Mouse (Mus musculus): ENCODE data around the gene Grip2. TPM values are rescaled to one million over a fixed set of nuclear protein-coding genes. Genes with fewer than 3 reads are reported as not detected.

Gene Grip2
- polyA plus RNA-seq, 1 experiment from 2014 or later, result 1.0 TPM

DNA sequence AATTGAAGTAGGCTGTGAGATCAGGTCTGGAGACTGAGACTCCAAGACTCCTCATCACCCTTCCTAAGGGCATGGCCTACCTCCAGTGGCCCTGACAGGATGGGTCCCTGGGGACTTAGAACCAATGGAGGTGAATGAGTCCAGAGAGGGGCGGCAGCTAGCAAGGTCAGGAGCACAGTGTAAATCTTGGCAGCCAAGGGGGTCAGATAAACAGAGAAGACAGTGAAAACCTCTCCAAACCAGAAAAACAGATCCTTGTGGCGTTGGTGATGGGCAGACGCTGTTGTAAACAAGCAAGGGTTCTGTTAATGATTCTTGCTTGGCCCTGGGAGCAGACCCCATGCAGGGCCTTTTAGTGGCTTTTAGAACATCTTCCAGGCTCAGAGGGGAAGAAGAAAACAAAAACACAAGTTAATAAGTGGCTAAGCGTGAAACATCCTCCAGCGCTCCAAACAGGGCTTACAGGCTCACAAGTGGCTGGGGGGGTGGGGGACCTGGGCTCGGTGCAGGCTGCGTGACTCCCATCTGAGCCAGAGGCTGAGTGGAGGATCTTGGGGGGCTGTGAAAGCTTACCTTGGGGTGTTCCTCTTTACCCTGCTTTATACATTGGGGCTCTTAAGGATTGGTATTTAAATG lies 81.0 kb downstream of the Grip2 start:
- H3K27me3 ChIP-seq (ENCODE audit: control insufficient read depth, insufficient read depth, low read length), result no peaks in the 10 kb centered on the region
- H3K4me3 ChIP-seq (replicated peaks; ENCODE audit: low read length), result no peak overlapping the region
- H3K4me2 ChIP-seq (ENCODE audit: low read depth, low read length), result no peak overlapping the region
- H3K9me3 ChIP-seq (replicated peaks; ENCODE audit: control insufficient read depth, low read length), result no peaks in the 10 kb centered on the region
- no peak overlapping the region for H3K27ac ChIP-seq (ENCODE audit: low read length)
- 77% methylated on average over 7 of the region's 7 CpGs for WGBS
- no peak overlapping the region for H3K9ac ChIP-seq (ENCODE audit: low read length)
- H3K36me3 ChIP-seq (ENCODE audit: control insufficient read depth, insufficient read depth, low read length), result peaks cover 31% of the 10 kb centered on the region
- H3K4me1 ChIP-seq (ENCODE audit: control insufficient read depth, insufficient read depth, low read length), result no peaks in the 10 kb centered on the region
- ATAC-seq (ENCODE audit: insufficient read depth, low FRiP score), result no peak

DNA sequence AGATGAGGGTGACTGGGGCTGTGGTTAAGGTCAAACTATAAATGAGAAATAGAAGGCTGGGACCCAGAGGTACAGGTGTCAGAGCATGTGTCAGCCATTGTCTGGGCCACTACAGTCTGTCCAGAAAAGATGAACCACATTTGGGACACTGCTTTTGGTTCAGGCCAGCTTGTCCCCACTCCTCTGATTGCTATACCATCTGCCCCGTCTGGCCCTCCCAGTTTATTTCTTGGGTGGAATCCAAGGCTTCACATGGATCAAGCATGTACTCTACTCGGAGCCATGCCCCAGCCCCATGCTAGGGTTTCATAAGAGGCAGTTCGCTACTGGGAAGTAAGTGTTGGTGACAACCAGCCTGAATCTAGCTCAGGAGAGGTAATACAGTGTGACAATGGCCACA lies 81.8 kb downstream of the Grip2 start:
- Histone ChIP-seq H3K27me3 (ENCODE audit: control insufficient read depth, insufficient read depth, low read length) (no peaks in the 10 kb centered on the region), H3K4me3 (replicated peaks; ENCODE audit: low read length) (no peak overlapping the region), H3K4me1 (ENCODE audit: control insufficient read depth, insufficient read depth, low read length) (no peaks in the 10 kb centered on the region), H3K27ac (ENCODE audit: low read length) (no peak overlapping the region), H3K36me3 (ENCODE audit: control insufficient read depth, insufficient read depth, low read length) (peaks cover 28% of the 10 kb centered on the region), H3K9me3 (replicated peaks; ENCODE audit: control insufficient read depth, low read length) (no peaks in the 10 kb centered on the region), H3K9ac (ENCODE audit: low read length) (no peak overlapping the region), H3K4me2 (ENCODE audit: low read depth, low read length) (no peak overlapping the region)
- ATAC-seq (ENCODE audit: insufficient read depth, low FRiP score), result no peak
- WGBS, result 86% methylated on average over 3 of the region's 3 CpGs

GRCm38 (mm10) chr6:91743886-91744285 lies 83.2 kb downstream of the Grip2 start:
- Histone ChIP-seq H3K4me2 (ENCODE audit: low read depth, low read length) (no peak overlapping the region), H3K27me3 (ENCODE audit: control insufficient read depth, insufficient read depth, low read length) (no peaks in the 10 kb centered on the region), H3K9me3 (replicated peaks; ENCODE audit: control insufficient read depth, low read length) (no peaks in the 10 kb centered on the region), H3K4me3 (replicated peaks; ENCODE audit: low read length) (no peak overlapping the region), H3K27ac (ENCODE audit: low read length) (no peak overlapping the region), H3K4me1 (ENCODE audit: control insufficient read depth, insufficient read depth, low read length) (no peaks in the 10 kb centered on the region), H3K9ac (ENCODE audit: low read length) (no peak overlapping the region), H3K36me3 (ENCODE audit: control insufficient read depth, insufficient read depth, low read length) (peaks cover 25% of the 10 kb centered on the region)
- no peak for ATAC-seq (ENCODE audit: insufficient read depth, low FRiP score)
- WGBS, result 45% methylated on average over 4 of the region's 4 CpGs

DNA sequence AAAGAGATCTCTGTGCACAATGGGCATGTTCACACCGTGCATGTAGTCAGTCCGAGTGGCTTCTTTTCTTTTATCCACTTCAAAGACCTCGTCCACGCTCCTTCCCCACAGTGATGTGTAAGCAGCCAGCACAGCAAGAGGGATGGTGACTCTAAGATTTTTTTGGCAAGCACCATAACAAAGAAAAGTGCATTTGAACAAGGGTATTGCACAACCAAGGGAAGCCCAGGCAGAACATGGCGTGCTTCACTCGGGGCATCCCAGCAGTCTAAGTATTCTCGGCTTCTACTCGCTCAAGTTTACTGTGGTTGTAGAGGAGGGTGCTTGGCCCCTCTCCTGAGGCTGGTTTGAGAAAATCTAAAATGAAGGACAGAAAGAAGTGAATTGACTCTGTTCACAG lies 84.1 kb downstream of the Grip2 start:
- ATAC-seq (ENCODE audit: insufficient read depth, low FRiP score), result no peak
- Histone ChIP-seq H3K4me2 (ENCODE audit: low read depth, low read length) (no peak overlapping the region), H3K27ac (ENCODE audit: low read length) (no peak overlapping the region), H3K9me3 (replicated peaks; ENCODE audit: control insufficient read depth, low read length) (no peaks in the 10 kb centered on the region), H3K27me3 (ENCODE audit: control insufficient read depth, insufficient read depth, low read length) (no peaks in the 10 kb centered on the region), H3K4me1 (ENCODE audit: control insufficient read depth, insufficient read depth, low read length) (peaks cover 7% of the 10 kb centered on the region; the same call in 1 of the 2 replicates), H3K4me3 (replicated peaks; ENCODE audit: low read length) (no peak overlapping the region), H3K9ac (ENCODE audit: low read length) (no peak overlapping the region), H3K36me3 (ENCODE audit: control insufficient read depth, insufficient read depth, low read length) (peaks cover 16% of the 10 kb centered on the region; the same call in 1 of the 2 replicates)
- 88% methylated on average over 8 of the region's 8 CpGs for WGBS

DNA sequence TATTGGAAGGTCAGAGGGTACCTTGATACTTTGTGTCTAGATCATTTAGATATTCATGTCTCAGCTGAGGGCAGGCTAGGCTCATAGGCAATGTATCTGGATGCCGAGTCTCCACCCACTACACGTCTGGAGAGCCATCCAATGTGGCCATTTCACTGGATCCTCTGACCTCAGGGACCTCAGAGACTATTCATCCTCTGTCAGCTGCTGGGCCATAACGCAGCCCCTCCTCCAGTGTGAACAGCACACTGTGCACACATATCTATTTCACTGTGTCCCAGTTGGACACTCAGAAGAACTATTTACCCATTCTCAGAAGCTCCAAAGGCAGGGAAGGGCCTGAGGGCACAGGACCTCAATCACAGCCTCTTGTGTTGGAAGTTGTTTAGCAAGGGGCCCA lies 84.6 kb downstream of the Grip2 start:
- Histone ChIP-seq H3K4me3 (replicated peaks; ENCODE audit: low read length) (no peak overlapping the region), H3K27me3 (ENCODE audit: control insufficient read depth, insufficient read depth, low read length) (no peaks in the 10 kb centered on the region), H3K4me2 (ENCODE audit: low read depth, low read length) (no peak overlapping the region), H3K4me1 (ENCODE audit: control insufficient read depth, insufficient read depth, low read length) (peaks cover 12% of the 10 kb centered on the region; the same call in 1 of the 2 replicates), H3K9me3 (replicated peaks; ENCODE audit: control insufficient read depth, low read length) (no peaks in the 10 kb centered on the region), H3K9ac (ENCODE audit: low read length) (no peak overlapping the region), H3K36me3 (ENCODE audit: control insufficient read depth, insufficient read depth, low read length) (peaks cover 14% of the 10 kb centered on the region; the same call in 1 of the 2 replicates), H3K27ac (ENCODE audit: low read length) (no peak overlapping the region)
- ATAC-seq (ENCODE audit: insufficient read depth, low FRiP score), result no peak
- 56% methylated on average over 3 of the region's 3 CpGs for WGBS

- peaks cover 11% of the 10 kb centered on the region; the same call in 1 of the 2 replicates for H3K36me3 ChIP-seq (ENCODE audit: control insufficient read depth, insufficient read depth, low read length)
- no peaks in the 10 kb centered on the region for H3K27me3 ChIP-seq (ENCODE audit: control insufficient read depth, insufficient read depth, low read length)
- H3K4me1 ChIP-seq (ENCODE audit: control insufficient read depth, insufficient read depth, low read length), result peaks cover 26% of the 10 kb centered on the region
- no peak overlapping the region for H3K4me3 ChIP-seq (replicated peaks; ENCODE audit: low read length)
- no peak overlapping the region for H3K9ac ChIP-seq (ENCODE audit: low read length)
- H3K4me2 ChIP-seq (ENCODE audit: low read depth, low read length), result no peak overlapping the region
- H3K9me3 ChIP-seq (replicated peaks; ENCODE audit: control insufficient read depth, low read length), result no peaks in the 10 kb centered on the region
- 60% methylated on average over 11 of the region's 11 CpGs for whole genome bisulfite sequencing
- H3K27ac ChIP-seq (ENCODE audit: low read length), result no peak overlapping the region
- peak; percentile 23; the same call in 1 of the 2 replicates for ATAC-seq (ENCODE audit: insufficient read depth, low FRiP score)
Observed at GRCm38 (mm10) chr6:91741046-91741445, 86.0 kb downstream of the Grip2 start.

GRCm38 (mm10) chr6:91738058-91738457 lies 89.0 kb downstream of the Grip2 start:
- H3K36me3 ChIP-seq (ENCODE audit: control insufficient read depth, insufficient read depth, low read length), result peaks cover 6% of the 10 kb centered on the region; the same call in 1 of the 2 replicates
- H3K4me3 ChIP-seq (replicated peaks; ENCODE audit: low read length), result no peak overlapping the region
- peaks cover 31% of the 10 kb centered on the region for H3K4me1 ChIP-seq (ENCODE audit: control insufficient read depth, insufficient read depth, low read length)
- no peaks in the 10 kb centered on the region for H3K9me3 ChIP-seq (replicated peaks; ENCODE audit: control insufficient read depth, low read length)
- no peak overlapping the region for H3K4me2 ChIP-seq (ENCODE audit: low read depth, low read length)
- 42% methylated on average over 5 of the region's 5 CpGs for WGBS
- H3K27me3 ChIP-seq (ENCODE audit: control insufficient read depth, insufficient read depth, low read length), result no peaks in the 10 kb centered on the region
- H3K27ac ChIP-seq (ENCODE audit: low read length), result peak overlapping the region; percentile 74; the same call in 1 of the 2 replicates
- 0 out of 2 replicates have a peak overlapping the region, but pooled peaks have one; percentile 44 for H3K9ac ChIP-seq (ENCODE audit: low read length)
- ATAC-seq (ENCODE audit: insufficient read depth, low FRiP score), result peak; percentile 59; the same call in 1 of the 2 replicates

- Histone ChIP-seq H3K27me3 (ENCODE audit: control insufficient read depth, insufficient read depth, low read length) (no peaks in the 10 kb centered on the region), H3K27ac (ENCODE audit: low read length) (peak overlapping the region; percentile 74; the same call in 1 of the 2 replicates), H3K9me3 (replicated peaks; ENCODE audit: control insufficient read depth, low read length) (no peaks in the 10 kb centered on the region), H3K4me1 (ENCODE audit: control insufficient read depth, insufficient read depth, low read length) (peaks cover 31% of the 10 kb centered on the region), H3K9ac (ENCODE audit: low read length) (no peak overlapping the region), H3K4me2 (ENCODE audit: low read depth, low read length) (no peak overlapping the region), H3K36me3 (ENCODE audit: control insufficient read depth, insufficient read depth, low read length) (peaks cover 6% of the 10 kb centered on the region; the same call in 1 of the 2 replicates), H3K4me3 (replicated peaks; ENCODE audit: low read length) (no peak overlapping the region)
- no peak for ATAC-seq (ENCODE audit: insufficient read depth, low FRiP score)
- 79% methylated on average over 7 of the region's 7 CpGs for WGBS
Observed at GRCm38 (mm10) chr6:91737451-91737850, 89.6 kb downstream of the Grip2 start.

DNA sequence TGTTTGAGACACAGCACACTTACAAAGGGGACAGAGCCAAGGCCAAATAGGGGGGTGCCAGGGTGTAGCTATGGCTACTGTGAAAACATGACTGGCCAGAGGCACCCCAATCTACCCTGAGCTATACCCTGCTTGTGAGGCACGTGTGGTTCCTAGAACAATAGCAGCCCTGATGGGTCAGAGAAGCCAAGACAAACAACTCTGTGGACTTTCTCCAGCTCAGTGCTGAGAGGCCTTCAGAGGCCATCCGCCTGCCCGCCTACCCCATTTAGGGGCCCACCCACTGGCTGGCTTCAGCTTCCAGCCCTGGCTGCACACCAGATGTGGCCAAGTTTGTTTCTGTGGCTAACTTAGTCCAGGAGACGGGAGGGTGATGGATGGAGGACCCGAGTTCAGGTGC lies 90.6 kb downstream of the Grip2 start:
- Histone ChIP-seq H3K4me2 (ENCODE audit: low read depth, low read length) (no peak overlapping the region), H3K36me3 (ENCODE audit: control insufficient read depth, insufficient read depth, low read length) (peaks cover under 1% of the 10 kb centered on the region; the same call in 1 of the 2 replicates), H3K9ac (ENCODE audit: low read length) (no peak overlapping the region; the same call in 1 of the 2 replicates), H3K27ac (ENCODE audit: low read length) (peak overlapping the region; percentile 74), H3K9me3 (replicated peaks; ENCODE audit: control insufficient read depth, low read length) (no peaks in the 10 kb centered on the region), H3K4me3 (replicated peaks; ENCODE audit: low read length) (no peak overlapping the region), H3K4me1 (ENCODE audit: control insufficient read depth, insufficient read depth, low read length) (peaks cover 31% of the 10 kb centered on the region), H3K27me3 (ENCODE audit: control insufficient read depth, insufficient read depth, low read length) (no peaks in the 10 kb centered on the region)
- WGBS, result 34% methylated on average over 5 of the region's 5 CpGs
- ATAC-seq (ENCODE audit: insufficient read depth, low FRiP score), result peak; percentile 75
